In the genomic region with DNA sequence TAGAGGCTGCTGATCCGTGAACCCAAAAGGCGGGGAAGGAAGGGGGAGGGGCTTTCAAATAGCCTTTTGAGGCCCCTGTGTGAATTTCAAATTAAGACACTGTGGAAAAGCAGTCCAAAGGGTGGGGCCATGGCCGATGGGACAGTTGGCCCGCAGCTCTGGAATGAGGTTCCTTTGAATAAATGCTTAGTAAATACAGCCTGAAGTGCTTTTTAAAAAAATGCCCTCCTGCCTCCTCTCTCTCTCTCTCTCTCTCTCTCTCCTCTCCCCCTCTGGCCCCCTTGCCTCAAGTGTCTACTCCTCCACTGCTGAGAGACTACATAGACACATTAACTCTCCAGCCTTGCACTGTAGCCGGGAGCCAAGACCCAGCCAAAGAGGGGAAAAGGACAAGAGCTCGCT, we compare ENCODE assay signal across 11 mouse cellular contexts.
A peak's percentile ranks its signal among the peaks of the same experiment; 100 is the strongest.
DNase-seq lines count a peak whose midpoint lies in the region; TF ChIP-seq lines count a peak whose summit lies in the region.
"Had no signal": no experiment of that assay in that cellular context is flagged by ENCODE, and none has a peak within 500 bp of the region (broad histone marks: within the 10 kb centered on the region; RNA-seq: fewer than 3 reads in every experiment).

No protein-coding gene starts in this region.

- no peak for TF ChIP-seq CTCF in gastrocnemius, adult 2 months (IDR thresholded peaks at IDR 0.05)

- H3K4me3 ChIP-seq in gastrocnemius, adult 2 months = no peak overlapping the region
- H3K4me3 ChIP-seq: erythroblast, embryonic 14.5 days; hindbrain, embryonic 15.5 days; liver, embryonic 13.5 days had no signal

- intact Hi-C loops in gastrocnemius, adult 2 months (cut with DNase I) = no loop called here

- no peak overlapping the region for H3K27ac ChIP-seq in gastrocnemius, adult 2 months
- H3K27ac ChIP-seq: hindbrain, embryonic 15.5 days; liver, embryonic 13.5 days had no signal

- peak; percentile 43 for DNase-seq in gastrocnemius, adult 2 months
- no peak for DNase-seq in gastrocnemius, adult 8-10 months (ENCODE audit: low spot score in 2 of 2)
- DNase-seq in R1 (ENCODE audit: low read depth, low spot score) = peak; percentile 56
- peak; percentile 60 to 71 for DNase-seq in kidney, adult 8-10 months
- DNase-seq in lung, postnatal 14 days = peak; percentile 15
- DNase-seq in cerebellum, adult 9-10 months = no peak
- no peak for DNase-seq in retina, postnatal 1 day
- no peak for DNase-seq in right cerebral cortex, postnatal 4 days
- DNase-seq: liver, embryonic 13.5 days had no signal

Comparison
In these comparisons a context has a peak if more than half of its experiments do, and no peak if none do; other contexts are left out.
1. DNase-seq: peak in gastrocnemius, adult 2 months (single experiment), R1 (single experiment), kidney, adult 8-10 months (2 of 2) and lung, postnatal 14 days (single experiment); none in gastrocnemius, adult 8-10 months (0 of 2), cerebellum, adult 9-10 months (single experiment), retina, postnatal 1 day (single experiment) and right cerebral cortex, postnatal 4 days (single experiment).